Mouse (Mus musculus) kidney, postnatal 14 days (tissue): Measurements from ENCODE around the gene Wbp11.

Experiments used
- DNase-seq: peaks from one replicate; pipeline ENCODE4 v3.0.0; 2022; ENCODE audit warnings: mixed read lengths

Wbp11 gene

DNA sequence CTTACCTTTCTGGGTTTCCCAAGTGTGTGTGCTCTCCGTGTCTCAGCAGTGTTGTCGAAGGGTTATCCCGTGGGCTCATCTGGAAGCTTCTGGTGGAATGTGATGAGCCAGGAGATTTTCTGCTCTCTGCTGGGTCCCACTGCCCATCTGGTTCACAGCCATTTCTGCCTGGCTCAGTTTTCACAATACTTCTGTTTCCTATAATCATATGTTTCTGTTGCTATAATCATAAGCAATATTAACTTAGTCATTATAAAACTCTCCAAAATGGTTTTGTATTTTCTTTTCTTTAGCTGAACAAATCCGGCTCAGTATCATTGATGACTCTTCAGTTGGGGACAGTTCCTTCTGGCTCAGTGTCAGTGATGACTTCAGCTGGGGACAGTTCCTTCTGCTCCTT lies 7.3 kb upstream of the Wbp11 start, which contains the start of gene Smco3:
Smco3 (minus strand) TSS at position 101 of the 400 bp plus-strand sequence.
- DNase-seq = no peak

DNA sequence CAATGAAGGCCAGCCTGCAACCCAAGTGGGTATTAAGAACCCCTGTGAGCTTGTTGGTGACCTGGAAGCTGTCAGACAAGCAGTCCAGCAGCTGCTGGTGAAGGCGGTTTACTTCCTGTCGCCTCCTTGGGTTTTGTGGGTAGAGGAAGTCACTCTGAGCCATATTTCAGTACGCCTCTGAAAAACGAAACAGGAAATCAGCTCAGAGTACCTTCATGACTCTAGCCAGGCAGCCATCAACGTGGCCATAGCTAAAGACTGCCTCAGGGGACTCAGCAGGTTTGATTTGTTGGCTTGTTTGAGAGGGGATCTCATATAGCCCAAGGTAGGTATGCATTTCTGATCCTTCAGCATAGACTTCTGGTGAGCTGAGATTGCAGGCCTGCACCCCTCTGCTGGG lies 3.7 kb upstream of the Wbp11 start:
- no peak for DNase-seq

DNA sequence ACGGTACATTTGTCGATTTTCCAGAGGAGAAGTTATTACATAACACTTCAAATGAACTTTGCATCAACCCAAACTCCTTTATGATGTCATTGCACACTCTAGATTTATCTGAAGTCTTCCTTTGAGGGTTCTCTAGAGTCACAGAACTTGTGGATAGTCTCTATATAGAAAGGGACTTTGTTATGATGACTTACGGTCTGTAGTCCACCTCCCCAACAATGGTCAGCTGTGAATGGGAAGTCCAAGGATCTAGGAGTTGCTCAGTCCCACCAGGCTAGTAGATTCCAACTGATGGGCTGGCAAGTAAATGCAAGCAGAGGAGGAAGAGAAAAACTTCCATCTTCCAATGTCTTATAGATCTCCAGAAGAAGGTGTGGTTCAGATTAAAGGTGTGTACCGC lies 648 bp upstream of the Wbp11 start:
- no peak for DNase-seq

DNA sequence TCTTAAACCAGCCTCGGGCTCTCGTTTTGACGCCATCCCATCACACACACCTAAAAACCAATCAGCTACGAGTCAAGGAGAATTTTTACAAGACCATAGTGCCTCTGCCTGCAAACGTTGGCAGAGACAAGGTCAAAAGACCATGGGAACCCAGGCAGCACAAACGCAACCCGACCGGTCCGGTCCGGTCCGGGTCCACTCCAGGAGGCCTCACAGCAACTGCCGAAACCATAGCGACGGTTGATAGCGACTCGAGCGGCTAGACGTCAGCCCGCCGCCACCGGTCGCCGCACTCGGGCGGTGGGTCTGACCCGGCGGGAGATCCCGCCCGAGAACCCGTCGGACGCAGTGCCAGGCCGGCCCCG lies 535 bp downstream of the Wbp11 start, which contains the start of gene BC049715:
BC049715 (plus strand) TSS at position 111 of the 365 bp plus-strand sequence.
- no peak for DNase-seq

DNA sequence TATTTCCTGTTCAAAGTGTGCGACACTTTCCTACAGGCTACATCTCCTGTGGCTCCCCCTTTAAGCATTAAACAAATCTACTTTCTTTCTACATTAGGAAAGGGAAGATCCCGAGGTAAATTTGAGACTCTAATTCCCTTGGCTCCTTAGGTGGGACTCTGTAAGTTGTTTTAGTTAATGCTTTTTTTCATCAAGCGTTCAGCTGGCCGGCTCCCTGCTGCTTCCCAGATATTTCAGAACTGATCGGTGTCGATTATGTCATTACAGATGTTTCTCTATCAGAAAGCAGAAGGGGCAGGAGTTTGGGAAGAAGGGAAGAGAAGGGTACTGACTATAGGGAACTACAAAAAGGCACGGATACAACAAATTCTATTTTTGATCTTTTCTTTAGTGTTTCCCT lies 917 bp downstream of the Wbp11 start:
- DNase-seq = no peak

DNA sequence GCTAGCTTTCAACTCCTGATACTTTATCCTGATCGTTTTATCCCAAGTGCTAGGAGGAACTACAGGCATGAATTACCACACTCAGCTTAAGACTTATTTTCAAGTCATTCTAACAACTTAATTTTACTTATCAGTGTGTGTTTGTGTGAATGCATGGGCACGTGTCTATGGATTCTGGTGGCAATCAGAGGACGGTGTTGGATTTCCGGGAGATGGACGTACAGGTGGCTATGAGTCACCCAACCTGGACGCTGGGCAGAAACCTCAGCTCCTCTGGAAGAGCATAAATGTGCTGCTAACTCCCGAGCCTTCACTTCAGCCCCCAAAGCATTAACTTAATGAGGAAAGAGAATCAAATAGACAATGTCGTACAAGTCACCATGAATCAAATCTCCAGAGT lies 3.0 kb downstream of the Wbp11 start:
- no peak for DNase-seq

DNA sequence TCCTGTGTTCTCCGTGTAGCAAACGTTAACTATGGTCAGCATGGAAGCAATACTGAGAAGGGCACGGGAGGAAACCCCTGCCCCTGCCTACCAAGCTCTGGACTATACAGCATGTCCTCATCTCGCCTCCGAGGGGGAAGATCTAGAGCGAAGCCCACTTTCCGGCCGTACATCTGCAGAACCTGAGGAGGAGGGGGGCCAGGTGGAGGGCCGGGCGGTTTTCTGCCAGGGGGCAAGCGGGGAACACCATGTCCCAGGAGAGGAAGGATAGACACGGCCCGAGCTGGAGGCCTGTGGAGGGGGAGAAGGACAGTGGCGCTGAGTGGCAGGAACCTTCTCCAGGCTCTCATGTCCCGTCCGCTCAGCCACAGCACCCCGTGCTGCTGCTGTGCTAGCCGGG lies 6.9 kb downstream of the Wbp11 start:
- DNase-seq = no peak

DNA sequence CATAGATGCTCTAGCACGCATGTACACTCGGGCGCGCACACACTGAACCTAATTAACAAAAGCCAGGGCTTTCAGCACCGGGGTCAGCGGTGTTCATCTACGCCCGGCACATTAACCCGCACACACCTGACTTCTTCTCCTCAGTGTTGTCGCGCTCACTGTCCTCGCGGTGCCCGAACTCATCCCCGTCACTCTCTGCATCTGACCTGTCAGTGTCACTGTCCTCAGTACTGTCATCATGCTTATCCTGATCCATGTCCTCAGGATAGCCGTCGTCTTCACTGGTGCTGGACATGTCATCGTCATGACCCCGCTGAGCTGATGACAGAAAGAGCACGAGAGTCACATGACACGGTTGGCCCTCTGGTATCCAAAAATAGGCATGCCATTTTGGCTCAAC lies 7.7 kb downstream of the Wbp11 start:
- no peak for DNase-seq

DNA sequence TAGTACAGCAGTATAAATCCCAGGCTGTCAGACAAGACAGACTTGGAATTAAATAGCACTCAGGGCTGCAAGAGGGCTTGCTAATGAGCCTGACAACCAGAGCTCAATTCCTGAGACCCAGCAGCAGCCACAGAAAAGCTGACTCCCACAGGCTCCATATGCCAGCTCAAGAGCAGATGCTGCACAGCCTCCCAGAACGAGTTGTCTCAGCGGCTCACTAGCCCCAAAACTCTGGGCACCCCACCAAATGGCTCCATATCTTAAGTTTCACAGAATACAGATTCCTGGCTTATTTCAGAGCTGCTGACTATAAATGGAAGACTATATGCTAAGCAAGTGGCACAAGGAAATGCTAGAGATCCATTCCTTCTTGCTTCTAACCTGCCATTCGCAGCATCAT lies 10.5 kb downstream of the Wbp11 start:
- no peak for DNase-seq

DNA sequence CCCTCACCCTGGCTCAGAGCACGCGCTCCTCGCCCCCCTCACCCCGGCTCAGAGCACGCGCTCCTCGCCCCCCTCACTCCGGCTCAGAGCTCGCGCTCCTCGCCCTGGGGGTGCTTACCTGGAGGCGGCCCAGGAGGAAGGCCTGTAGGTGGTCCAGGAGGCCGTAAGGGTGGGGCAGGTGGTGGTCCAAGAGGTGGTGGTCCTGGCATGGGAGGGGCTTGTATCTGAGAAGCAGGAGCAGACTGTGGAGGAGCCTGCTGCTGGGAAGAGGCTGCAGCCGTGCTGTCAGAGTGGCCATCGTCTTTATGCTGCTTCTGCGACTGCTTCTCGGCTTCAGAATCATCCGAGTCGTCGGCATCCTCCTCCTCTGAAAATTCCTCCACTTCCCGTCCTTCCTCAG lies 11.2 kb downstream of the Wbp11 start:
- no peak for DNase-seq

DNA sequence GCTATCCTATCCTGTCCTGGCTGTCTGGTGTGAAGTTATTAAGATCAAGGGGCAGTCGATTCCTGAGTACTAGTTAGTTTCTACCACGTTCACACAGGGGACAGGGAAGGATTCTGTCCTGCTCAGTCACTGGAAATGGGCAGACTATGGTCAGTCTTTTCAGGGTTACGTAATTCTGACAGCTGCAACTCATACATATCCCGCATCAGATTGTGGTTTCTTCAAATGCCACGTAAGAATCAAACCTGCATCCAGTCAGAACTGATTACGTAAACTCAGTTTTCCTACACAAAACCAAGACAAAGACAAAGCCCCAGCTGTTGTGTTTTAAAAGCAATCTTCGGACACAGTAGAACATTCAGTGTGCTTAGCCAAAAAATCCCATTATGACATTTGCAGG lies 12.7 kb downstream of the Wbp11 start:
- no peak for DNase-seq

DNA sequence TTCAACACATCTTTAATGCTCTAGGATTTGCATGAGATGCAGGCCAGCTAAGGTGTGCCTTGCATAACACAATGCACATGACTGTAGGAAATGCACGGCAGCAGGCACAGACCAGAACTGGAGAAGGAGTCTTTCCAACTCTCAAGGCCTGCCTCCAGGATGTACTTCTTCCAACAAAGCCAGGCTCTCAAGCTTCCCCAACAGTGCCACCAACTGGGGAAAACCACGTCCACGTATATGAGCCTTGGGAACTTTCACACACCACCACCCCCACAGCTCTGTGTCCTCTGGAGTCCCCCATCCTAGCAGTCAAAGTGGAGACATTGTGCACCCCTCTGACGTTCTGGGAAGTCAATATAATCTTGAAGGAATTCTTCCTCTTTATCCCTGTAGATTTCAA lies 14.9 kb downstream of the Wbp11 start:
- DNase-seq = no peak

DNA sequence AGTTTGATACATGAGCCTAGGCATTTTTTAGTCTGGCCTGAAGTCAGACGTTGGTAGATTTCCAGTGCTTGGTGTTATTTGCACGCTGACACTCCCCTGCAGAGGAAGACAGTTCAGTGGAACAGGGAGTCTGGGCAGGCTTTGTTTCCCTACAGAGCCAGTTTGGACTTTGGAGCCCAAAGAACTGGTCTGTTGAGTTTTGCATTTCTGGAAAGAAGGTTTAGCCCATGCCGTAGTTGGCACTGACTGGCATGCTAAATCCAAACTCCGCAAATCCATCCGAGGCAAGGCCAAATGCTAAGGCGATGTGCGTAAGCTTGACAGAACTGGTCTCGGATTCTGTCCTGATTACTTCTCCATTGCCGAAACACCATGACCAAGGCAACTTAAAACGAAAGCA lies 16.8 kb downstream of the Wbp11 start:
- peak; percentile 40 for DNase-seq

DNA sequence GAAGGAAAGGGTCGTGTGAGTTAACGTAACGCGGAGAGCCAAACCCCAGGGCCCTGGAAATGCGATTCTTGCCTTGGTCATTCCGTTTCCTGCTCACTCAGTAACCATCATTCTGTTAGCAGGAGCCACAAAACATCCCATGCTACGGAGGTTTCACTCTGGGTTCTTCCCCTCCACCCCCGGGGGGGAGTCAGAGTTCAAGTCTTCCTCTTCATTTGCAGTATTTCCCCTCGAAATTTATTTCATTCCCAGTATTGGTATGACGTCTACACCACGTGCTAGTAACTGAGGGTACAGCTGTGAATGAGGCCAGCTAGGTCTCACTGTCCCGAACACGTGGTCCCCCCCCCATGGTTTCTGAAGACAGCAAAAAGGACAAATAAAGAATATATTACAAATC lies 18.4 kb downstream of the Wbp11 start:
- DNase-seq = no peak

DNA sequence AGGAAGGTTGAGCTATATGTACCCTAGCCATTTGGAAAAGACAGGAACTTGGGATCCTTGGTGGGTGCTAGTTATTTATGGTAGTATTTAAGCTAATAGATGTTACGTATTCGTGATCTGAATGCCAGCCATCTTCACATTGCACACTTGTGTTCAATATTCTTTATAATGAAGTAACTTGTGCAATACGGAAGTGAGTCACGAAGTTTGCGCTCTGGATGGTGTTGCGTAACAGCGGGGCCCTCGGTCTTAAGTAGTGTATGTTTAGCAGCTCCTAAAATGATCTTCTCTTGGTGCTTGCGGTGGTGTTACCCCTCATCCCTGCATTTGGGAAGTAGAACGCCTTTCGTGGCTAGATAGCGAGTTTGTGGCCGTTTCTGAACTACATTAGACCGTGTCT lies 19.0 kb downstream of the Wbp11 start:
- peak; percentile 44 for DNase-seq

DNA sequence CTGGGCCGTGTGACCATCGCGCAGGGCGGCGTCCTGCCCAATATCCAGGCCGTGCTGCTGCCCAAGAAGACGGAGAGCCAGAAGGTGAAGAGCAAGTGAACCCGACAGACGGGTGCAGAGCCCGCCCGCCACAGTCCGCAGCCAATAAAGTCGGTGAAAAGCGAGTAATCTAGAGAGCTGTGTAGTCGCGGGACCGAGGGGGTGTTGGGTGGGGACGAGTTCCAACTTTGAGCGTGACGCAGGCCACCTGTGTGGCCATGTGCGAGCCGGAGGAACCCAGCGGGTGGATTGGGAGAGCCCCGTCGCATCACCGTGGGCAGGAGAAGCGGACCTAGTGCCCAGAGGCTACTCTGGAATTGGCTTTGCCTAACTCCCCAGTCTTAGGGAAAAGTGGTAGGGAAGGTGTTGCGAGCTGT lies 19.4 kb downstream of the Wbp11 start:
- DNase-seq = no peak

DNA sequence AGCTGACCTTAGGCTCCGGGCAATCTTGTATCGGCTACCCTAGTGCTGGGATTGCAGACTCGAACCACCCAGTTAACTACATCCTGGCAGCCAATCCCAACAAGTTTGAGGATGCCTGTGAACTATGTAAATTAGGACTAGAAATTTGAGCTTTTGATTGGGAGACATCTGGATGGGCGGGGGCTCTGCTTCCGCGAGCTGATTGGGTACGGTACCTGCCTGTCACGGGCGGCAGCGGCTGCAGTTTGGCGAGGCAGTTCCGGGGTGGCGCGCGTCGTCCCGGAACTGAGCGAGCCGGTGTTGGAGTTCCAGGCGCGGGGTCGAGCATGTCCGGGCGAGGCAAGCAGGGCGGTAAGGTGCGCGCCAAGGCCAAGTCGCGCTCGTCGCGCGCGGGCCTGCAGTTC lies 20.0 kb downstream of the Wbp11 start, which contains the start of gene H2afj:
H2afj (plus strand) TSS at position 231 of the 404 bp plus-strand sequence.
- peak; percentile 98 for DNase-seq

DNA sequence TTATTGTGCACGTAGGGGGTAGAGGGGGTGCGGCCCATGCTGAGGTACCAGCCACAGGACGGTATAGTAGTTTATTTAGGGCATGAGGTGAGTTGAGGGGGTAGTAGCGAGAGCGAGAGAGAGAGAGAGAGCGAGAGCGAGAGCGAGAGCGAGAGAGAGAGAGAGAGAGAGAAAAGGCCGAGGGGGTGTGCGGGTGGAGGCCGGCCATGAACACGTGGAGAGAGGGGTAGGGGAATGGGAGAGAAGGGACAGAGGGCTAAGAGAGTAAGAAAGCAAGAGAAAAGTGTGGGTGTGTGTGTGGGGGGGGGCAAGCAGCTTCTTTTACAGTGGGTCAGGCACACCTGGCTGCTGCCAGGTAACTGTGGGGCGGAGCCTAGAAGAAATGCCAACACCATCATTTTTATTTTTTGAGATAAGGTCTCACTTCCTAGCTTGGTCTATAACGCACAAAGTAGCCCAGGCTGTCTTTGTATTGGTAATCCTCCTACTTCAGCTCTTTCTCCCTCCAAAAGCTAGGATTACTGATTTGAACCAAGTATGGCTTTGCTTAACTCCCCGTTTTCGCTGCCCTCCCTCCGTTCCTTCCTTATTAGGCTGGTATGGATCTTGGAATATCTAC lies 20.5 kb downstream of the Wbp11 start:
- DNase-seq = no peak

DNA sequence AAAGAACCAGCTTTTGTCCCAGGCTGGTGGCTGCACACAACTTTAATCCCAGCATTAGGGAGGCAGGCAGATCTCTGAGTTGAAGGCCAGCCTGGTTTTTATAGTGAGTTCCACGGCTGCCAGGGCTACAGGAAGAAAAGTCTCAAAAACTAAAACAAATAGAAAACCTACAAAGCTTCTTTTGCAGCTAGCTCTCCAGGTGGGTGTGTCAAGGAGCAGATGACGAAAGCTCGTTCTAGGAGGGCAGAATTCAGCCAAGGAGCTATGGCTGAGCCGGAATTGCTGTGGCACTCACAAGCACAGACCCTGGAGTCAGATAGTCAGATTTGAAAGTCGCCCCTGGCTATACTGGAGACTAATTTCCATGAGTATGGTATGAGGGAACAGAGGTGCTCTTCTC lies 21.2 kb downstream of the Wbp11 start:
- DNase-seq = no peak

DNA sequence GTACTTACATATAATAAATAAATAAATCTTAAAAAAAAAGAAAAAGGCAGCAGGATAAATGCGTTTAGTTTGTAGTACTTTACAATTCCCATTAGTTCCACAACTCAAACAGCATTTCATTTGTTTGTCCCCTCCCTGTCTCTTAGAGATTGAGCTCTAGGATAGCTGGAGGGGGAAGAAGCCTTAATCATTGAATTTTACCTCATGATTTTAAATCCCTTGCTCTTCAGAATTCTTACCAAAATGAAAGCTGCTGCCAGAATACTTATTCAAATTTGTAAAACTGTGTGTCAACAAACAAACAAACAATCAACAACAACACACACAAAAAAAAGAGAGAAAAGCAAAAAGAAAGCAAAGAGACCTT lies 22.6 kb downstream of the Wbp11 start:
- no peak for DNase-seq

DNA sequence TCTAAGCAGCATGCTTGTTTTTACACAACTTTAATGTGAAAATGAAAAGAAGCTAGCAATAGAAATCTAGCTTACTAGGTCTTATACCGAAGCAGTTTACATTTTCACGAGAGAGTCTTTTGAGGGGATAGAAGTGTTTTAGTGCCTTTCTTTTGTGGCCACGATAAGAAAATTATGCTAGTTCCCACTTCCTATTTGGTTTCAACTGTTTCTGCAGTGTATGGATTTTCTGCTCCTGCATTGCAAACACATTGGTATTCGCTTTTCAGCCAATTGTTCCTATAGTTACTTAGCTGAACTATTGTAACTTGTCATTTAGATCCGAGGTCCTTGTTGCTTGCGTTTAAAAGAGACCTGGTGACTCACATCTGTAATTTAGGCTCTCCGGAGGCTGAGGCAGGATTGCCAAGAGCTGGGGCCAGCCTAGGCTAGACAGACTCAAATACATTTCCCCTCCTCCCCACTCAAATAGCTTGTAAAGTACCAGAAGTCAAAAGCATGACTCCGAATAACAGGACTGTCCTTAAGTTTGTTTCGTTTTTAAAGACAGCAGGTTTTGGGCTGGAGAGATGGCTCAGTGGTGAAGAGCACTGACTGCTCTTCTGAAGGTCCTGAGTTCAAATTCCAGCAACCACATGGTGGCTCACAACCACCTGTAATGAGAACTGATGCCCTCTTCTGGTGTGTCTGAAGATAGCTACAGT lies 23.2 kb downstream of the Wbp11 start:
- DNase-seq = no peak

DNA sequence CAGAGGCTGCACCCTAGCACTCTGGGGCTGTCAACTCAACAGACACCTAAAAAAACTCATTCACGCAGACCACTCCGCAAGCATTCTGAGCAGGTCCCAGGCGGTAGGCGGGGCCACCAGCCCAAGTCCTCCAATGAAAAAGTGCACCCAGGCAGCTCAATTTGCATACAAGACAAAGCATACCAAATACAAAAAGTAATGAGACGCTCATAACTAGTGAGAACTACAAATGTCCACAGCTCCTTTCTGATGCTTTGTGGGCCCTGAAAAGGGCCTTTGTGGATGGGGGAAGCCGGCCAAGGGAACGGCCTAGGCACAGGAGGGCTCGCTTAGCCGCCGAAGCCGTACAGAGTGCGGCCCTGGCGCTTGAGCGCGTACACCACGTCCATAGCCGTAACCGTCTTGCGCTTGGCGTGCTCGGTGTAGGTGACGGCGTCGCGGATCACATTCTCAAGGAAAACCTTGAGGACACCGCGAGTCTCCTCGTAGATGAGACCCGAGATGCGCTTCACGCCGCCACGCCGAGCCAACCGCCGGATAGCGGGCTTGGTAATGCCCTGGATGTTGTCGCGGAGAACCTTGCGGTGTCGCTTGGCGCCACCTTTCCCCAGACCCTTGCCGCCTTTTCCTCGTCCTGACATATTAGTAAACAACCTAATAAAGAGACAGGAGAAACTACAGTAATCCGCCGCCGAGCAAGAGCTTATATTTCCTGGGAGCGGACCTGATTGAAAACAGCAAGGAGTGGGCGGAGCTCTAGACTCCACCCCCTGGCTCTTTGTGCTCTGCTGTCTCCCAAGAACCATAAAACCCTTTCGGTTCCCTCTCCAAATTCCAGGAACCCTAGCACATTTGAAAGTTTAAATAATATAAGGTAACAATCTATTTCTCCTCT lies 24.0 kb downstream of the Wbp11 start, which contains the start of gene Hist4h4:
Hist4h4 (minus strand) TSS at position 677 of the 895 bp plus-strand sequence.
- peak; percentile 97 for DNase-seq

DNA sequence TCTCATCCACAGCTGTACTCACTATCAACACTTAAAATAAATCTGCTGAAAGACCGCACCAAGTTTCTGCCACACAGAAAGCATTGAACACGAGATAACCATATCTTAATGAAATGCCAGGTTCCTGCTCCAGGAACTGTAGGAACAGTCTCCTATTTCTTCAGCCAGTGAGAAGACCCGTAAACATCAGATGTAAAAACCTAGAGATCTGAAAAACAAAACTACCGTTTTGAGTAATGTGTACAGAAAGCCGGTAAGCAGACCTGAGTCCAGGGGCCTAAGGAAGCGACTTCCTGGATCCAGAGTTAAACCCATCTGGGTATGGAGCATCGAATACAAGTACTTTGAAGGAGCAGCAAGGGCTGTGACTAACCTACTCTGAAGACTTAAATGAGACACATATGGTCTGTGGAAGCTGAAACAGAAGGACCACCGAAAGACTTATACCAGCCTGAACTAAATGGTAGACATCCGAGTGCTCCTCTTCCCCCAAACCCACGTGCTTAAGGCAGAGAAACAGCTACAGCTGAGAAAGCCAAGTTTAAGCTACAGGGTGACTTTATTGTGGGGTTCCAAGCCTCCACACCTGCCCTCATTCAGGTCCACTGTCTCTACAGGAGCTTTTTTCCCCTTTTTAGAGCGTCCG lies 24.8 kb downstream of the Wbp11 start:
- no peak for DNase-seq
